Mouse (Mus musculus): ENCODE measurements around the gene Dock7.
"Not testable (repeated sequence)": the region's sequence is repeated elsewhere in the genome, so short reads cannot be mapped to it uniquely, and the experiment has no call there.

Gene Dock7

GRCm38 (mm10) chr4:99005574-99005973 lies 115.1 kb downstream of the Dock7 start:
- DNase-seq (ENCODE audit: low read depth): no peak

GRCm38 (mm10) chr4:98993491-98993890 lies 127.2 kb downstream of the Dock7 start:
- DNase-seq (ENCODE audit: low read depth): no peak

- no peak for DNase-seq (ENCODE audit: low read depth)
Observed at GRCm38 (mm10) chr4:98984701-98985100, 136.0 kb downstream of the Dock7 start.

GRCm38 (mm10) chr4:98979976-98980375 lies 140.7 kb downstream of the Dock7 start:
- not testable (repeated sequence) for DNase-seq (ENCODE audit: low read depth)

GRCm38 (mm10) chr4:98978693-98979092 lies 142.0 kb downstream of the Dock7 start:
- DNase-seq (ENCODE audit: low read depth): no peak

GRCm38 (mm10) chr4:98978288-98978687 lies 142.4 kb downstream of the Dock7 start:
- not testable (repeated sequence) for DNase-seq (ENCODE audit: low read depth)

GRCm38 (mm10) chr4:98975741-98976140 lies 145.0 kb downstream of the Dock7 start:
- no peak for DNase-seq (ENCODE audit: low read depth)

- no peak for DNase-seq (ENCODE audit: low read depth)
Observed at GRCm38 (mm10) chr4:98969946-98970345, 150.8 kb downstream of the Dock7 start.

- no peak for DNase-seq (ENCODE audit: low read depth)
Observed at GRCm38 (mm10) chr4:98960243-98960642, 160.5 kb downstream of the Dock7 start.

- DNase-seq (ENCODE audit: low read depth): no peak
Observed at GRCm38 (mm10) chr4:98955986-98956385, 164.7 kb downstream of the Dock7 start.

- no peak for DNase-seq (ENCODE audit: low read depth)
Observed at GRCm38 (mm10) chr4:98950563-98950962, 170.2 kb downstream of the Dock7 start.

- DNase-seq (ENCODE audit: low read depth): not testable (repeated sequence)
Observed at GRCm38 (mm10) chr4:98938210-98938609, 182.5 kb downstream of the Dock7 start.

GRCm38 (mm10) chr4:98936036-98936435 lies 184.7 kb downstream of the Dock7 start:
- DNase-seq (ENCODE audit: low read depth): no peak

GRCm38 (mm10) chr4:98925250-98925781 lies 195.4 kb downstream of the Dock7 start:
- no peak for DNase-seq (ENCODE audit: low read depth)

- no peak for DNase-seq (ENCODE audit: low read depth)
Observed at GRCm38 (mm10) chr4:98924906-98925178, 195.9 kb downstream of the Dock7 start.

- no peak for DNase-seq (ENCODE audit: low read depth)
Observed at GRCm38 (mm10) chr4:98924071-98924905, 196.4 kb downstream of the Dock7 start.

GRCm38 (mm10) chr4:98923568-98924070 lies 197.1 kb downstream of the Dock7 start, which contains the start of gene Usp1:
Gene Usp1, plus strand, starts transcription at chr4:98923810.
- DNase-seq (ENCODE audit: low read depth): no peak

- peak; percentile 99 for DNase-seq (ENCODE audit: low read depth)
Observed at GRCm38 (mm10) chr4:98922643-98923567, 197.8 kb downstream of the Dock7 start.

- no peak for DNase-seq (ENCODE audit: low read depth)
Observed at GRCm38 (mm10) chr4:98922061-98922642, 198.6 kb downstream of the Dock7 start.

GRCm38 (mm10) chr4:98920896-98921295 lies 199.8 kb downstream of the Dock7 start:
- no peak for DNase-seq (ENCODE audit: low read depth)

- no peak for DNase-seq (ENCODE audit: low read depth)
Observed at GRCm38 (mm10) chr4:98918204-98918603, 202.5 kb downstream of the Dock7 start.

GRCm38 (mm10) chr4:98917724-98918123 lies 203.0 kb downstream of the Dock7 start:
- no peak for DNase-seq (ENCODE audit: low read depth)
